Mouse (Mus musculus): Measurements from ENCODE around the gene 2410137M14Rik.
"Not testable (repeated sequence)": the region's sequence is repeated elsewhere in the genome, so short reads cannot be mapped to it uniquely, and the experiment has no call there.

The 2410137M14Rik gene

DNA sequence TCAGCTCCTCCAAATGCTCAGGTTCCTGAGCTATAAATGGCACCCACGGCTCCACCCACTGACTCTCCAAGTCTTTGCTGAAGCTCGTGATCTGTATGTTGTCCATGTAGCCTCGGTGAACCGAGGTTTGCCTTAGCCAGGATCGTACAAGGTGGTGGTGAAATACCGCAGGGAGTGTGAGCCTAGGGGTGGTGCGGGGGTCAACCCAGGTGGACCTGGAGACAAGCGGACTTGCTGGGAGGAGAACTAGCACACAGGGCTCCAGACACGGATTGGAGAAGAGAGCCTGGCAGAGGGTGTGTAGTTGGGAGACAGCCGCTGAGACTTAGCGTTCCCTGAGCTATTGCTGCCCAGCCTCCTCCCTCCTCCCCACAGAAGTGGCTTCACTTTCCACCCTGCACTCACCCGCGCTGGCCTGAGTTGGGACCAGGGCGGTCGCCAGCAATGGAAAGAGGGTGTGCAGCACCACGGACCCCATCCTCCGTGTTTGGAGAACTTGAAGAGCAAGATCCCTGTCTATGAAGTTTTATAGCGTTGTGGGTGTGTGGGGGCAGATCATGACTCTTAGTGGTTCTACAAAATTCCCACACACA lies at the start of gene 2410137M14Rik:
Gene 2410137M14Rik, minus strand, starts transcription at position 17 of the 593 bp plus-strand sequence.
- no peak for DNase-seq

DNA sequence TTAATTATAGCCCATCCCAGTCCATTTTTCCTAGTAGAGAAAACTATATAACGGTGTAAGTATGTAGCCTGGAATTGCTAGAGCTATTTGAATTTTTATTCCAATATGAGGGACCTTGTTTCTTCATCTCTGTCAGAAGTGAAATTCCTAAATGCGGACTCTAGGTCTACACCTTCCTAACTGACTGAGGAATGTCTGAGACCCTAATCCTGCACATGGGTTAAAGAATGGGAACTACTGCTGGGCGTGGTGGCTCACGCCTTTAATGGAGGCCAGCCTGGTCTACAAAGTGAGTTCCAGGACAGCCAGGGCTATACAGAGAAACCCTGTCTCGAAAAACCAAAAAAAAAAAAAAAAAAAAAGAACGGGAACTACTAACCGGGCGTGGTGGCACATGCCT lies 48.1 kb upstream of the 2410137M14Rik start:
- no peak for DNase-seq

DNA sequence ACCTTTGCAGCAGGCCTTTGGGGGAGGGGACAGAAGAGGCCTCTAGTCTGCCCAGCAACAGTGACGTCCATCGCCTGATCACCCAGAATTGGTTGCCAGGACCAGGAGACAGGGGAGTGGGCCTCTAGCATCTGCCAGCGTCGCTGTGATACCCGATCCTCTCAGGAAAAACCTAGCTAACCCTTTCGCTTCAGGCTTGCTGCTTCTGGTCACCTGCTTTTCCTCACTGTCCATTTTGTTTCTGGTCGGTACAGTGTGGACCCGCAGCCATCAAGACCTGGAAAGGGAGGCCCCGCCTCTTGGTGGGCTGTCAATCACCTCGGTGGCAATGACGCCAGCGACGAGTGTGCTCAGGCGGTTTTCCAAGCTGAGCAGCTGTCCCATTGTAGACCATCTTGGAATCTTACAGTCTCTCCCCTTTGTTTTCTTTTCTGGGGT lies 47.7 kb upstream of the 2410137M14Rik start:
- DNase-seq: peak; percentile 81 to 88

DNA sequence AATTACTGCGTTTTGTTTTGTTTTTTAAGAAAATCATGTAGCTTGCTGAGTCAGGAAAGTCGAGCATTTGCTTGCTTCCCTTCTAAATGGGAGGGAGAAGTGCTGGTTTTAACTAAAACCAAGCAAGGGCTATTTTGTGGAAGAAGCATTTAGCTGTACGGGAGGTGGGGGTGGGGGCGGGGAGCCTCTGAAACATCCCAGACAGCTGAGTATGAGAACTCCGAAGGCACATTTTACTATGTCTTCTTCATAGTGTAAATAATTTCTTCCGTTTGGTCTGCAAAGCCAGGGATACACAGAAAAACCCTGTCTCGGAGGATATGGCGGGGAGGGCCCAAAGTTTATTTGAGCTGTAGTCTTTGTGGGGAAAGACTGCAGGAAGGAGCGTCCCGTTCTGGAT lies 47.2 kb upstream of the 2410137M14Rik start:
- DNase-seq: no peak

DNA sequence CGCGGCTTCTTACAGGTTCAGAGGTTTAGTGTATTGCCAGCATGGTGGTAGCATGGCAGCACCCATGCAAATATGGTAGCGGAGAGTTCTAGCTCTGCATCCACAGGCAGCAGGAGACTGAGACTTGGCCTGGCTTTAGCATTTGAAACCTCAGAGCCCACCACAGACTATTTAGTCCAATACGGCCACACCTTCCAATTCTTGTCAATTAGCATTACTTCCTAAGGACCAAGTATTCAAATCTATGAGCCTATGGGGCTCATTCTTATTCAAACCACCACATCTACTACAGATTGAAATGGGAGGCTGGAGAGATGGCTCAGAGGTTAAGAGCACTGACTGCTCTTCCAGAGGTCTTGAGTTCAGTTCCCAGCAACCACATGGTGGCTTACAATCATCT lies 46.4 kb upstream of the 2410137M14Rik start:
- DNase-seq: no peak

DNA sequence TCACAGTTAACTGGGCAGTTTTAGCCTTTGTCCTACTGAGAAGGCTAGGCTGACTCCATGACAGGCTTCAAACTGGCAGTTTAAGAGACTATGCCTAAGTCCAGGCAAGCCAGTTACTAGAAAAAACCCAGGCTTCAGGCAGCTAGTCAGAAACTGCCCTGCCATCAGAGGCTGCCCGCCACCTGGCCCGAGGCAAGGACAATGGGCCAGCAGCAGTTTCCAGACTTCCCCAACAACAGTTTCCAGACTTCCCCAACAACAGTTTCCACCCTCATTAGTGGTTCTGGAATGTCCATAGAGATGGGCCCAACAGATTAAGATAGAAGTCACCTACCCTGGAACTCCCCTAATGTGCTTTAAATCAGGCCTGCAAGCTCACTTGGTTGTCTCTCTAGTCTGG lies 45.4 kb upstream of the 2410137M14Rik start:
- DNase-seq: no peak

GRCm38 (mm10) chr17:37022628-37023576 lies 41.9 kb upstream of the 2410137M14Rik start, which contains the start of gene Mog:
Mog (minus strand) TSS chr17:37023398.
- no peak for DNase-seq

GRCm38 (mm10) chr17:37019242-37019641 lies 38.2 kb upstream of the 2410137M14Rik start:
- DNase-seq: not testable (repeated sequence)

GRCm38 (mm10) chr17:37018328-37018727 lies 37.3 kb upstream of the 2410137M14Rik start:
- no peak for DNase-seq

DNA sequence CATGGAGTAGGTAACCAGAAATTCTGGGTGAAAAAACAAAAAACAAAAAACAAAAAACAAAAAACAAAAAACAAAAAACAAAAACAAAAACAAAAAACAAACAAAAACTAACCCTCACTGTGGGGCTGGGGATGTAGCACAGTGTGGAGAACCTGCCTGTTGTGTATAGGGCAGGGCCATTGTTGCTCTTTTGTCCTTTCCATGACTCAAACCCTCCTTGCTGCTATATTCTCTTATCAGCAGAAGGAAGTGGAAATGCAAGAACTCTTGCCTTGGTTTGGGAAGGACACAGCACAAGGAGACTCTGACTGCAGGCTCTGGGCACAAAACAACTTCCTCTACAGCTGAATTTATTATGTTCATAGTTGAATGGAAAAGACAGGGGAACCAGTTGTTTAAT lies 35.3 kb upstream of the 2410137M14Rik start:
- no peak for DNase-seq

DNA sequence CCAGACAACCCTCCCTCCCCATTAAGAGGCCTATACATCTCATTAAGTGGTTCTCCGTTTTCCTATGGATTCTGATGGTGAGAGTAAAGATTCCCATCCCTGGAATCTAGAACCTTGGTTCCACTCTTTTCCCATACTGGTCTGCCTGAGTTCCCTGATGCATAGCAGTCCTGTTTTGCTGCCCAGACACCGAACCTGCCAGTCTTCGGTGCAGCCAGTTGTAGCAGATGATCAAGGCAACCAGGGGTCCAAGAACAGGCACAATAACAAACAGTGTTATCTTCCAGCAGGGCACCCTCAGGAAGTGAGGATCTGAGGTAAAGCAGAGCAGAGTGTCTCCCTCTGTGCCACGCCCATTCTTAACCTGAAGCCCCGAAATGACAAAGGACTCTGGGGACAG lies 31.1 kb upstream of the 2410137M14Rik start:
- no peak for DNase-seq

DNA sequence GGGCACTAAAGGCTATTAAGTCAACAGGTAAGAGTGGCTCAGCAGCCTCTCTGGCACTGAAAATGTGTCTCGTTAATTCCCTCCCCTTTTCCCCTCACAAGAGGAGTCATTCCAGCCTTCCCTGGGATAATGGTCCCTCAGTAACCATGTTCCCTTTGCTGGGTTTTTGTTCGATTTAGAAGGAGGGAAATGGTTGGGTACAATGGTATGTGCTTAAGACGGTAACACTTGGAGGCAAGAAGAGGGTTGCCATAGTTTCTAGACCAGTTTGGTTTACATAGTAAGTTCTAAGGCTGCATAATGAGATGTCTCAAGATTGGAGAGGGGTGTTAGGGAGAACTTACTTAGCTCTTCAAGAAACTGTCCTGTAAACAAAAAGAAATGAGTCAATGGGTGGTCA lies 30.7 kb upstream of the 2410137M14Rik start:
- DNase-seq: no peak

GRCm38 (mm10) chr17:37009460-37010042 lies 28.5 kb upstream of the 2410137M14Rik start:
- DNase-seq: no peak

GRCm38 (mm10) chr17:37008161-37008560 lies 27.1 kb upstream of the 2410137M14Rik start:
- peak; percentile 10 to 12 for DNase-seq

GRCm38 (mm10) chr17:37003366-37003765 lies 22.3 kb upstream of the 2410137M14Rik start:
- no peak for DNase-seq

GRCm38 (mm10) chr17:37002364-37003330 lies 21.6 kb upstream of the 2410137M14Rik start:
- peak; percentile 44 to 53 for DNase-seq

GRCm38 (mm10) chr17:37000863-37001262 lies 19.8 kb upstream of the 2410137M14Rik start, which contains the start of gene Zfp57:
Zfp57 (plus strand) TSS chr17:37001163.
- DNase-seq: no peak

DNA sequence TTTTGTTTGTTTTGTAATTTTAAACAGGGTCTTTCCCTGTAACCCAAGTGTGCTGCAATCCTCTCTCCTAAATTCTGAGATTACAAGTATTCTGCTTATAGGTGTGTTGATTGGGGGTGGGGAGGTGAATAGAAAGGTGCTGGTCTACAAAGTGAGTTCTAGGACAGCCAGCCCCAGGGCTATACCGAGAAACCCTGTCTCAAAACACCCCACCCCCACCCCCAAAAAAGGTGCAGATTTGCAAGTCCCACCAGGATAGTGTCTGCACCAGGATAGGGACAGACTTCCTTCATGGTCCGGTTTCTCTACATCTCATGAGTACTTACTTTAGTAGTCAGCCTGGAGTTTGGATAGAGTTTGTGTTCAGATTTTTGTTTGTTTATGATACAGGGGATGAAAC lies 17.4 kb upstream of the 2410137M14Rik start:
- no peak for DNase-seq

DNA sequence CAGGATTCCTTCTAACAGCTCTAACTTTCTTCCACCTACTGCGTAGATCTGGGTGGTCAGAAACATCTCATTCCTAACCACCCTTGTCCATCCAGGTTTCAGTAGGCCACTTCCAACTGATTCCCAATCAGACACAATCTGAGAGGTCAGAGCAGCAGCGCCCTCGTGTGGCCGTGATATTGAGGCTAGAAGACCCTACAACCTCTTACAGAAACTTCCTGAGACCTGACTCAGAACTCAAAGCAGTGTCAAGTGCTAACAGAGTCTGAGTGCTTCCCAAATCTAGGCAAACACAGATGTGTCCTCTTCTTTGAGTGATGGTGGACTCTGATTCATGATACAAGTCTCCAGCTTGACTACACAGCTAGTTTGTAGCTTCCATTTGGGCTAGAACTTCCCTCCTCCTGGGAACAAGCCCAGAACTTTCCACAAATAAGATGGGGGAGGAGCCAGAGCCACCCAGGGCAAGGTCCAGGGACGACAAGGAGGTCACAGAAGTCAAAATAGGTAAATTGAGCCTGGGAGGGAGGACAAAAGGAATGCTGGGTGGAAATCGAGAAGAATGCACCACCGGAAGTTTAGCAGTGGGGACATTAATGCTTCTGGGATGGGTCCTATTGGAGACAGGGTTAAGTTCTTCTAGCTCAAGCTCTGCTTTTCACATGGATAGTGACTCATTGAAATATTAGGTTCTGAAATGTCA lies 16.1 kb upstream of the 2410137M14Rik start:
- peak; percentile 40 to 84 for DNase-seq

GRCm38 (mm10) chr17:36995448-36995847 lies 14.4 kb upstream of the 2410137M14Rik start:
- DNase-seq: no peak

DNA sequence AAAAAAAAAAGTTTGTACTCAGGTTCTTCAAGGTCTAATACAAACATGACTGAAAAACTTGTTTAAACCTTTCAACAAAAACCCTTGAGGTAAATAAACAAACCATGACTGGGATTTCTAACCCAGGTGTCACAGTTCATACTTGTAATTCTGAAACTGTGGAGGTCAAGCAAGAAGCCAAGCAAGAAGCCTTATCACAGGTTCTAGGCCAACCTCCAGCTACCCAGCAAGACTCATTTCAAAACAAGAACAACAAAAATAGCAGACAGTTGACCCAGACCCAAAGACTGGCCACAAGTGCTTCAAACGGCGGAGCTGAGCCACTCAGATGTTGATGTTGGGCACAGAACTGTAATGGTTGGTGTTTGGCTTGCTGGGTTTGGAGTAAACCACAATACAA lies 13.5 kb upstream of the 2410137M14Rik start:
- no peak for DNase-seq

Measured in kidney, adult 8-10 months (tissue).